Mouse (Mus musculus): ENCODE data around the gene Rptor. TPM values are rescaled to one million over a fixed set of nuclear protein-coding genes. Genes with fewer than 3 reads are reported as not detected.

Gene Rptor
- polyA plus RNA-seq, 1 experiment from 2014 or later, result 9.8 TPM

GRCm38 (mm10) chr11:119772896-119773295 lies 170.2 kb downstream of the Rptor start:
- ATAC-seq (replicated peaks; ENCODE audit: insufficient number of reproducible peaks, low FRiP score, low TSS enrichment), result no peak
- H3K9me3 ChIP-seq (replicated peaks; ENCODE audit: control insufficient read depth, low read length), result peaks cover 5% of the 10 kb centered on the region; the same call in 1 of the 2 replicates
- WGBS (ENCODE audit: insufficient replicate concordance), result 83% methylated on average over 3 of the region's 3 CpGs
- H3K27ac ChIP-seq (ENCODE audit: low read depth, low read length), result no peak overlapping the region
- no peaks in the 10 kb centered on the region for H3K27me3 ChIP-seq (ENCODE audit: control insufficient read depth, insufficient read depth, low read length)
- H3K4me2 ChIP-seq, result no peak overlapping the region
- no peak overlapping the region for H3K4me3 ChIP-seq (ENCODE audit: low read depth, low read length)
- H3K9ac ChIP-seq (ENCODE audit: low read depth, low read length), result no peak overlapping the region
- H3K4me1 ChIP-seq (ENCODE audit: control insufficient read depth, insufficient read depth, low read length), result peaks cover 5% of the 10 kb centered on the region
- peaks cover 3% of the 10 kb centered on the region; the same call in 1 of the 2 replicates for H3K36me3 ChIP-seq (ENCODE audit: control insufficient read depth, insufficient read depth, low read length)

GRCm38 (mm10) chr11:119775076-119775760 lies 172.5 kb downstream of the Rptor start:
- Histone ChIP-seq H3K4me2 (no peak overlapping the region), H3K27me3 (ENCODE audit: control insufficient read depth, insufficient read depth, low read length) (no peaks in the 10 kb centered on the region), H3K9me3 (replicated peaks; ENCODE audit: control insufficient read depth, low read length) (peaks cover 5% of the 10 kb centered on the region; the same call in 1 of the 2 replicates), H3K27ac (ENCODE audit: low read depth, low read length) (no peak overlapping the region), H3K36me3 (ENCODE audit: control insufficient read depth, insufficient read depth, low read length) (peaks cover 3% of the 10 kb centered on the region; the same call in 1 of the 2 replicates), H3K4me3 (ENCODE audit: low read depth, low read length) (no peak overlapping the region), H3K9ac (ENCODE audit: low read depth, low read length) (no peak overlapping the region), H3K4me1 (ENCODE audit: control insufficient read depth, insufficient read depth, low read length) (peaks cover 2% of the 10 kb centered on the region; the same call in 1 of the 2 replicates)
- 84% methylated on average over 5 of the region's 5 CpGs for WGBS (ENCODE audit: insufficient replicate concordance)
- no peak for ATAC-seq (replicated peaks; ENCODE audit: insufficient number of reproducible peaks, low FRiP score, low TSS enrichment)

GRCm38 (mm10) chr11:119777236-119777635 lies 174.5 kb downstream of the Rptor start:
- Histone ChIP-seq H3K4me2 (no peak overlapping the region), H3K4me1 (ENCODE audit: control insufficient read depth, insufficient read depth, low read length) (peaks cover 2% of the 10 kb centered on the region; the same call in 1 of the 2 replicates), H3K27me3 (ENCODE audit: control insufficient read depth, insufficient read depth, low read length) (no peaks in the 10 kb centered on the region), H3K9ac (ENCODE audit: low read depth, low read length) (no peak overlapping the region), H3K4me3 (ENCODE audit: low read depth, low read length) (no peak overlapping the region), H3K9me3 (replicated peaks; ENCODE audit: control insufficient read depth, low read length) (peaks cover 5% of the 10 kb centered on the region; the same call in 1 of the 2 replicates), H3K36me3 (ENCODE audit: control insufficient read depth, insufficient read depth, low read length) (no peaks in the 10 kb centered on the region; the same call in 1 of the 2 replicates), H3K27ac (ENCODE audit: low read depth, low read length) (0 out of 2 replicates have a peak overlapping the region, but pooled peaks have one; percentile 5)
- 72% methylated on average over 3 of the region's 3 CpGs for WGBS (ENCODE audit: insufficient replicate concordance)
- no peak for ATAC-seq (replicated peaks; ENCODE audit: insufficient number of reproducible peaks, low FRiP score, low TSS enrichment)

- Histone ChIP-seq H3K9me3 (replicated peaks; ENCODE audit: control insufficient read depth, low read length) (peaks cover 5% of the 10 kb centered on the region; the same call in 1 of the 2 replicates), H3K27ac (ENCODE audit: low read depth, low read length) (no peak overlapping the region), H3K4me2 (no peak overlapping the region), H3K27me3 (ENCODE audit: control insufficient read depth, insufficient read depth, low read length) (no peaks in the 10 kb centered on the region), H3K4me3 (ENCODE audit: low read depth, low read length) (no peak overlapping the region), H3K4me1 (ENCODE audit: control insufficient read depth, insufficient read depth, low read length) (peaks cover 2% of the 10 kb centered on the region; the same call in 1 of the 2 replicates), H3K36me3 (ENCODE audit: control insufficient read depth, insufficient read depth, low read length) (no peaks in the 10 kb centered on the region; the same call in 1 of the 2 replicates), H3K9ac (ENCODE audit: low read depth, low read length) (no peak overlapping the region)
- 97% methylated on average over 1 of the region's 1 CpGs for WGBS (ENCODE audit: insufficient replicate concordance)
- ATAC-seq (replicated peaks; ENCODE audit: insufficient number of reproducible peaks, low FRiP score, low TSS enrichment), result no peak
These were observed 175.2 kb downstream of the Rptor start for GRCm38 (mm10) chr11:119777872-119778271.

GRCm38 (mm10) chr11:119780290-119780689 lies 177.6 kb downstream of the Rptor start:
- ATAC-seq (replicated peaks; ENCODE audit: insufficient number of reproducible peaks, low FRiP score, low TSS enrichment), result no peak
- no peak overlapping the region for H3K9ac ChIP-seq (ENCODE audit: low read depth, low read length)
- H3K4me1 ChIP-seq (ENCODE audit: control insufficient read depth, insufficient read depth, low read length), result peaks cover 13% of the 10 kb centered on the region; the same call in 1 of the 2 replicates
- peaks cover 4% of the 10 kb centered on the region; the same call in 1 of the 2 replicates for H3K9me3 ChIP-seq (replicated peaks; ENCODE audit: control insufficient read depth, low read length)
- no peak overlapping the region for H3K4me3 ChIP-seq (ENCODE audit: low read depth, low read length)
- no peak overlapping the region for H3K4me2 ChIP-seq
- 86% methylated on average over 8 of the region's 8 CpGs for WGBS (ENCODE audit: insufficient replicate concordance)
- no peak overlapping the region for H3K27ac ChIP-seq (ENCODE audit: low read depth, low read length)
- H3K36me3 ChIP-seq (ENCODE audit: control insufficient read depth, insufficient read depth, low read length), result no peaks in the 10 kb centered on the region; the same call in 1 of the 2 replicates
- no peaks in the 10 kb centered on the region for H3K27me3 ChIP-seq (ENCODE audit: control insufficient read depth, insufficient read depth, low read length)

GRCm38 (mm10) chr11:119781165-119781564 lies 178.5 kb downstream of the Rptor start:
- 88% methylated on average over 2 of the region's 2 CpGs for WGBS (ENCODE audit: insufficient replicate concordance)
- Histone ChIP-seq H3K9me3 (replicated peaks; ENCODE audit: control insufficient read depth, low read length) (no peaks in the 10 kb centered on the region), H3K4me1 (ENCODE audit: control insufficient read depth, insufficient read depth, low read length) (peaks cover 13% of the 10 kb centered on the region; the same call in 1 of the 2 replicates), H3K36me3 (ENCODE audit: control insufficient read depth, insufficient read depth, low read length) (no peaks in the 10 kb centered on the region), H3K9ac (ENCODE audit: low read depth, low read length) (no peak overlapping the region), H3K4me3 (ENCODE audit: low read depth, low read length) (no peak overlapping the region), H3K27ac (ENCODE audit: low read depth, low read length) (no peak overlapping the region), H3K4me2 (no peak overlapping the region), H3K27me3 (ENCODE audit: control insufficient read depth, insufficient read depth, low read length) (no peaks in the 10 kb centered on the region)
- ATAC-seq (replicated peaks; ENCODE audit: insufficient number of reproducible peaks, low FRiP score, low TSS enrichment), result no peak

- H3K9ac ChIP-seq (ENCODE audit: low read depth, low read length), result no peak overlapping the region
- no peak for ATAC-seq (replicated peaks; ENCODE audit: insufficient number of reproducible peaks, low FRiP score, low TSS enrichment)
- H3K27me3 ChIP-seq (ENCODE audit: control insufficient read depth, insufficient read depth, low read length), result no peaks in the 10 kb centered on the region
- peaks cover 13% of the 10 kb centered on the region; the same call in 1 of the 2 replicates for H3K4me1 ChIP-seq (ENCODE audit: control insufficient read depth, insufficient read depth, low read length)
- 89% methylated on average over 4 of the region's 4 CpGs for WGBS (ENCODE audit: insufficient replicate concordance)
- no peaks in the 10 kb centered on the region for H3K9me3 ChIP-seq (replicated peaks; ENCODE audit: control insufficient read depth, low read length)
- no peaks in the 10 kb centered on the region for H3K36me3 ChIP-seq (ENCODE audit: control insufficient read depth, insufficient read depth, low read length)
- no peak overlapping the region for H3K27ac ChIP-seq (ENCODE audit: low read depth, low read length)
- H3K4me2 ChIP-seq, result no peak overlapping the region
- no peak overlapping the region for H3K4me3 ChIP-seq (ENCODE audit: low read depth, low read length)
These were observed 179.0 kb downstream of the Rptor start for GRCm38 (mm10) chr11:119781726-119782125.

GRCm38 (mm10) chr11:119783653-119784052 lies 180.9 kb downstream of the Rptor start:
- no peak overlapping the region for H3K4me3 ChIP-seq (ENCODE audit: low read depth, low read length)
- 68% methylated on average over 4 of the region's 4 CpGs for WGBS (ENCODE audit: insufficient replicate concordance)
- H3K36me3 ChIP-seq (ENCODE audit: control insufficient read depth, insufficient read depth, low read length), result no peaks in the 10 kb centered on the region
- no peak overlapping the region for H3K4me2 ChIP-seq
- H3K9me3 ChIP-seq (replicated peaks; ENCODE audit: control insufficient read depth, low read length), result no peaks in the 10 kb centered on the region
- H3K4me1 ChIP-seq (ENCODE audit: control insufficient read depth, insufficient read depth, low read length), result peaks cover 10% of the 10 kb centered on the region; the same call in 1 of the 2 replicates
- H3K27me3 ChIP-seq (ENCODE audit: control insufficient read depth, insufficient read depth, low read length), result no peaks in the 10 kb centered on the region
- H3K27ac ChIP-seq (ENCODE audit: low read depth, low read length), result no peak overlapping the region
- no peak for ATAC-seq (replicated peaks; ENCODE audit: insufficient number of reproducible peaks, low FRiP score, low TSS enrichment)
- no peak overlapping the region for H3K9ac ChIP-seq (ENCODE audit: low read depth, low read length)
